Mouse (Mus musculus): Measurements from ENCODE around the gene Bmp7. TPM values are rescaled to one million over a fixed set of nuclear protein-coding genes. Genes with fewer than 3 reads are reported as not detected.

Bmp7 gene
- polyA plus RNA-seq, 1 experiment: 17.9 TPM

DNA sequence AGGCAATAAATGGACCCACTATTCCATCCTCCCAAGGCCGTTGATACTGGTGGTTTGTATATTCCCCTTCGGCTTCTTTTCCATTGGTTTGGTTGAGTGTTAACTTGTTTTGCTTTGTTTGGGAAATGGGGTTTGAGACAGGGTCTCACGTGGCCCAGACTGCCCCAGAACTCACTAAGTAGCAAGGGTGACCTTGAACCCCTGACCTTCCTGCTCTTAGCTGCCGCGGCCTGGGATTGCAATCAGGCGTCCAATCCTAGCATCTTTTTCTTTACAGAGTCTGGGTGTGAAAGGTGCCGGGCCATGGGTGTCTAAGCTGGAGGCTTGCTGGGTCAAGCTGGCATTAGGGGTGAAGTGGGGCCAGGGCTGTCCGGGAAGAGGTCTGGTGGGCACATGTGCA, 79.5 kb downstream of the Bmp7 start:
- DNase-seq (ENCODE audit: extremely low spot score in 1 of 2, low spot score in 1 of 2): no peak

DNA sequence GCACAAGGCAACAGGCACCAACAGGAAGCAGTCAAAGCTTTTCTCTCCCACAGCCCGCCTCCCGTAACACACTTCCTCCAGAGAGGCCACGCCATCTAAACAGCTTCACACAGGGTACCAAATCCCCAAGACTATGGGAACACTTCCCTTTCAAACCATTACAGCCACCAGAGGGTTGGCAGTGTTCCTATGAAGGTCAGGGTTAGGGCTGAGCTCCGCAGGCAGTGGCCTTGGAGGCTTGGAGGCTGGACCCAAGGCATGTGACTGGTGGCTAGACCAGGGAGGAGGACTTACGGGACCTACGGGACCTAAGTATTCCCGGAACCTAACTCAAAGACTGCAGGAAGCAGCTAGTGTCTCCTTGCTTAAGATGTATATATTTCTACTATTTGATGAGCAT, 80.0 kb downstream of the Bmp7 start:
- DNase-seq (ENCODE audit: extremely low spot score in 1 of 2, low spot score in 1 of 2): no peak

DNA sequence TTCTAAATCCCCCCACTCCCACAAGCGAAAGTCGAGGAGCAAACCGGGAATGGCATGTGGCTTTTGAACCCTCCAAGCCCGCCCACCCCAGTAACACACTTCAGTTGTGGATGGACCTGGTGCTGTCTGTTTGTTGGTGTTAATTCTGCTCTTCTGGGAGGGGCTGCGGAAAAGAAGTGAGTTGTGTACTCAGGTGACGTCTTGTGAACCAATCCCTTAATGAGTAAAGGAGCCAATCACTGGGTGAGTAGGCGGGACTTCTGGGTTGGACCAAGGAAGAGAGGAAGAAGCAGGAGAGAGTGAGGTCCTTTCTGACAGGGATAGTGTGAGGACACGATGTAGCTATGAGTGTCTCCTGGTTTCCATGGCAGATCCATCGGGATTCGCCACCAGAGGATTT, 83.1 kb downstream of the Bmp7 start:
- no peak for DNase-seq (ENCODE audit: extremely low spot score in 1 of 2, low spot score in 1 of 2)

DNA sequence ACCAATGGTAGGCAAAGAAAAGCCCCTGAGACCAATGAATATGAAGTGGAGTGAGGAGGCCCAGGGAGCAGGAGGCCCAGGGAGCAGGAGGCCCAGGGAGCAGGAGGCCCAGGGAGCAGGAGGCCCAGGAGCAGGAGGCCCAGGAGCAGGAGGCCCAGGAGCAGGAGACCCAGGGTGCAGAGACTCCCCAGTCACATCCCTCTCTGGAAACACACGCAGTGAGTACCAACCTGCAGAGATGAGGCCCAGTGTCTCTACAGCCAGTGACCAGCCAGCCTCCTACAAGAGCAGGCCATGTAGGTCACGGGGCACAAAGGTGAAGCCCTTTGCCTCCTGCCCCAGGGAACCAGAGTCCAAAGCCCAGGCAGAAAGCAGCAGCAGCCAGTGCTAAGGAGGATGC, 83.6 kb downstream of the Bmp7 start:
- DNase-seq (ENCODE audit: extremely low spot score in 1 of 2, low spot score in 1 of 2): no peak

DNA sequence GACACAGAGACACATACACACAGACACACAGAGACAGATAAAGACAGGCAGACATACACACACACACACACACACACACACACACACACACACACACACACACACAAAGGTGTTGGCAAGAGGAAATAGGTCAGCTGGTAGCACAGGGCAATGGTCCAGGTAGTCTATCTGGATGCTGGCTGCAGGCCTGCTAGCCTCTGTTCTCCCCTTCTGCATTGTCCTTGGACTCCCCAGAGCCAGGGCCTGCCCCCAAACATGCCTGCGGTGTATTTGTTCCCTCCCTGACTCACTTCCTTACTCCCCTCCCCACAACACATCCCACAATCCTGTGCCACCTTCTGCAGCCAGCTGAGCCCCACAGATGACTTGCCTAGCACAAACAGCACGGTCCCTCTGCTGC, 86.0 kb downstream of the Bmp7 start:
- DNase-seq (ENCODE audit: extremely low spot score in 1 of 2, low spot score in 1 of 2): no peak

DNA sequence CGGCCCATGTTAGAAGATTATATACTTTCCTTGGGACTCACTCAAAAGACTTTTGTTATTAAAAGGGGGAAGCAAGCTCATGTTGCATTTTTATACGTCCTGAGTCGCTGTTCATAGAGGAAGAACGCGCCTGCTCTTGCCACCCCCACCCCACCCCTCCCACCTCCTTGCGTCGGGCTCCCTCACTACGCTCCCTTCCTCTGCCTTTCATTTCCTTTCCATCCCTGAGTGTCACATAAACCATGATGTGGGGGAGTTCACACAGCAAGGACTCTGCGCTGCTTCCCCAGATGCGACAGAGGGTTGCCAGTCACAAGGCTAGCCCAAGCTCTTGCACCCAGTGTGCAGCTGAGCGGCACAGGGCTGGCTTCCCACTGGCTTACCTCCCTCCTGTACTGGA, 88.3 kb downstream of the Bmp7 start:
- no peak for DNase-seq (ENCODE audit: extremely low spot score in 1 of 2, low spot score in 1 of 2)

DNA sequence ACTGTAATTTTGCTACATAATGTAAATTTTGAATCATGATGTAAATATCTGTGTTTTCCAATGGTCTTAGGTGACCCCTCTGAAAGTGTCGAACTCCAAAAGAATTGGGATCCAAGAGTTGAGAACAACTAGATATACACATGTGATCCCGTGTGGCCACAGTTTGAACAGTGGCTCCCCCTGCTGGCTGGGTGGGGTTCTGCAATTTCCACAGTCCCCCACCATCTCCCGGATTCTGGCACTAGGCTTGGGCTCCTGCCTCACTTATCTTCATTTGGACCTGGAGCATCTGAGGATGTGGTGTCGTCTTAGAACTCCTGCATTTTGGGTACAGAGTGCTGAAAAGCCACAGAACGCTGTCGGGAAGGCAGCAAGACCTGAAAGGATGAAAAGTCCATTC, 91.9 kb downstream of the Bmp7 start:
- peak in 1 of 2 experiments; percentile 25 for DNase-seq (ENCODE audit: extremely low spot score in 1 of 2, low spot score in 1 of 2)

DNA sequence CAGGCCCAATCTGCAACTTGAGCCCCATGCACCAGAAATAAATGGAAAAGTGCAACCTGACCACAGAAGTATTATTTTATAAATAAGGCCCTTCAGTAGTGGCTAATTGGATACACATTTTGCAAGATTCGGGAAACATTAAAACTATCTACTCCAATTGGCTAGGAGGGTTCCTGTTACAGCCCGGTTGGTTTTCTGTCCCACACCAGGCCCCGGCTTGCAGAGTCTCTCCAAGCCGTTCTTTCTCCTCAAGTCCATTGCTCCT, 93.9 kb downstream of the Bmp7 start:
- DNase-seq (ENCODE audit: extremely low spot score in 1 of 2, low spot score in 1 of 2): no peak

DNA sequence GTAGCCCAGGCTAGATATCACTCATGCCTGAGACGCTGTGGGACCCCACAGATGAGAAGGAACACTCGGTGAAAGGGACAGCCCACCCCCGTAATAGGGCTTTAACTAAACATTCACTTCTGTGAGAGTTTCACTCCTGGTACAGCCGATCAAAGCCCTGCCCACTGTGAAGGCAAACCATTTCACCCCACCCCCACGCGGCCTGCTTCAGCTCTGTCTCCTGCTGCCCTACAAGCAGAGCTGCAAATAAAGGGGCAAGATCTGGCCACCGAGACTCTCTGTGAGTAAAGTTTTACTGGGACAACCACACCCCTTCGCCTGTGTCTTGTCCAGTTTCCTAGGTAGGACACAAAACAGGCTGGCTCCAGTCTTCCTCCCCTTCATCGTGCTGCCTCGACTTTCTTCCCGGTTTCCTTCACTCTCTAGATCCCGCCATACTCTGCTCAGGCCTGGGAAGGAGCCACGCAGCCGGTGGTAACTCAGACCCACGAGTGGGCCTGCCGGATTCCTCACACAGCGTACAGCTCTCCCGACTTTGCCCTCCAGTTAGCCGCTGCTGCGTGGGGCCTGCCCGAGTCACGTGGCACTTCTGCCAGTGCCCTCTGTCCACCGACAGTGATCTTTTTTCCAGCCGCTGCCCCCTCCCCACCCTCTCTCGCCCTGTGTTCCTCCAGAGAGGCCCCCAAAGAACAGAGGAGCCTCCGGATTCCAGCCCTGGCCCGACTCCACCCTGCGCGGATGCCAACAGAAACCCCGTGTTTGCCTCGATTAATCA, 94.4 kb downstream of the Bmp7 start:
- no peak for DNase-seq (ENCODE audit: extremely low spot score in 1 of 2, low spot score in 1 of 2)

DNA sequence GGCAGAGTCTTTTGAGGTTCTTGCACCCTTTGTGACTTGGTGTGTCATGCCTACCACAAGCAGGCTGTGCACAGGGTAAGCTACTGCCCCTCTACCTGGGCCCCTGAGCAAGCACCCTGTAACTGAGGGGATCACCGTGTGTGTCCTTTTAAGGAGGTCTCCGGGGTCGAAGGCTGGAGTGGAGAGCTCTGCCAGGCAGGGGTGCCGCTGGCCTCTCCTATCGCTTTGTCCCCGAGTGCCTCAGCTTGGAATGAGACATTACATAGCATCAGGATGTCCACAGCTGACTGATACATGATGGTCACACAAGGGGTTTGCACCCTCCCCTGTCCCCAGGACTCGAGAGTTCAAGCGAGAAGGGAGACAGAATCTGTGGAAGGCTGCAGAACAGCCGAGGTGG, 96.2 kb downstream of the Bmp7 start:
- DNase-seq (ENCODE audit: extremely low spot score in 1 of 2, low spot score in 1 of 2): no peak

DNA sequence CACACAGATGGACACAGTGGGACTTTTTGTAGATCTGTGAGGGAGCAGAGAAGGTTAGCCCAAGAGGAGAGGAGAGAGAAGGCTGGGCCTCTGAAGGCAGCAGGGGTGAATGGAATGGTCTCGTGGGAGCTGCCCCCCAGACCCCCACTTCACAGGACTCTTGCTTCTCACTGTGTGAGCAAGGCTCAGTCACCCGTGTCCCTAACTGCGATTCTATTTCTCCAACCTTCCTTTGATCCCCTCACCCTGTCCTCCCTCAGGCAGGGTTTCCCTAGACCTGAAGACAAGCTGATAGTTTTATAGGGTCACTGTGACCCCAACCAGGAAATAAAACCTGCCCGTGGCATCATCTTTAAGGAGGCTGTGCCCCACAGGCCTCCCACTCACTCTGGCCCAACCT, 97.8 kb downstream of the Bmp7 start:
- no peak for DNase-seq (ENCODE audit: extremely low spot score in 1 of 2, low spot score in 1 of 2)

DNA sequence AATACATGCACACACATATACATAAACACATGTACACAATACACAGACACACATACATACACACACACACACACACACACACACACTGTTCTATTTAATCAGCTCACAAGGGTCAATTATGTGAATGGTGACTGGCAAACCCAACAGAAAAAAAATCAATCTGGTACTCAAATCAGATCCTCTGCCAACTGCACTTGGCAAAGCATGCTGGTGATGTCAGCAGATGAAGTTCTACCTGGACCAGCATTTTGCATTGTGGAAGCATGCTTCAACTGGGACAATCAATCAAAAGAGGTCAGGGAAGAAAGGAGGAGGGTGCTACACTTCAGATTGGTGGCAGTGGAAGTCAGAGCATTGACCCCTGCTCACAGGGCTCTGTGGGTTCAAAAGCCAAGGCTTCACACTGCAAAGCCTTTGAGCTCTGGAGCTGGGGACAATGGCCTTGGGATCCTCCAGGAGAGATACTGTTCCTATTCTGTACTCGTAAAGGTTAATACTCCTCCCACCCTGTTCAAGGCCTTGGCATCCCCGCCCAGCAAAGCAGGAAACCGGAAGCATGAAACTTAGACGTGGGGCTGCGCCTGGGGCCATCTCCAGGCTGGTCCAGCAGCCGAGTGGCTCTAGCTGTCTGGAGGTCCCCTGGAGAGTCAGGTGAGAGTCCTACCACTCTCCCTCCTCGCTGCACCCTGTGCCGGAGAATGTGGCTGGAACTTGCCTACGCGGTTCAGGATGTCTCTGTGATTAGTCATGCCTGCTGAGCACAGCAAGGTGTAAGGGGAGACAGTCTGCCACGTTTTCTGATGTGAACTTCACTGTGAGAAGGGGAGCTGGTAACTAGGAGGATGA, 99.0 kb downstream of the Bmp7 start:
- no peak for DNase-seq (ENCODE audit: extremely low spot score in 1 of 2, low spot score in 1 of 2)

DNA sequence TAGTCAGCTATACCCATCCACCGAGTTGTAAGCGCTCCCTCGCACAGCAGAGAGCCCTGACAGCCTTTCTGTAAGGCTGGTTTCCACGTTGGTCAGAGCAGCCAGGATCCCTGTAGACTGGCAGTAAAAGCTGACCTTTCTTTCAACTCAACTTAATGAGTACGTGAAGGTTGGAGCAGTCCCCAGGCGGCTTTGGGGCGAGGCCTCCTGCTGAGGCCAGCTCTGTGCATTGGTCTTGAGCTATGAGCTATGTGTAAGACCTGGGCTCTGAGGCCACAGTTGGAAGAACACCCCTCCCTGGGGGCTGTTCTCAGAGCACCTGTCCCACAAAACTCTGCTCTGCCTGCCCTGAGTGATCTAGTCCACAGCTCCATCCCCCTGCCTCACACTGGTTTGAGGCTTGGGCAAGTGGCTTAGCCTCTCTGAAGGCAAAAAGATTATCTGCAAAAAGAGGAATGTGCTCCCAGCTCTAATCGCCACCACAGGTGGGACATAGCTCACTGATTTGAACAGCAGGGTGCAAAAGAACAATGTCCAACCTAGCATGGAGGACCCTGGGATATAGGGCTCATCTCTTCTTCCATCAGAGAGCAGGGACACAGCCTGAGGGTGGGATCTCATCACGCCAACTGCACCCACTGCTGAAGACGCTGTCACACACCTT, 100.7 kb downstream of the Bmp7 start:
- no peak for DNase-seq (ENCODE audit: extremely low spot score in 1 of 2, low spot score in 1 of 2)

DNA sequence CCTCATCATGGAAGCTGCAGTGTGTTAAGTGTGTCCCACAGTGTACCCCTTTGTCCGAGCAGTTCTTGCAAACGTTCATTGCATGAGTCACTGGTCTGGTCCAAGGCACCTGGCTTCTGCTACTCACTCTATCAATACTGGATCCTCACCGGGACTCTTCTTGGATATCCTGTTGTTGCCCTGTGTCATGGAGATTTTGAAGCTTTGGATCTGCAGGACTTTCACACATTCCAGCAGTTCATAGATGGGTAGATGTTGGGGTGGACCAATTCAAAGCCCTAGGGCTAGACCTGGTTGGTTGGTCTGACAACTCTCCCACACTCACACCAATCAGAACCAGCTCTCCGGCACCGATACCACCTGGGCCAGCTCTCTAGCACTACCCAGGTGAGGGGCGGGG, 103.6 kb downstream of the Bmp7 start:
- no peak for DNase-seq (ENCODE audit: extremely low spot score in 1 of 2, low spot score in 1 of 2)

DNA sequence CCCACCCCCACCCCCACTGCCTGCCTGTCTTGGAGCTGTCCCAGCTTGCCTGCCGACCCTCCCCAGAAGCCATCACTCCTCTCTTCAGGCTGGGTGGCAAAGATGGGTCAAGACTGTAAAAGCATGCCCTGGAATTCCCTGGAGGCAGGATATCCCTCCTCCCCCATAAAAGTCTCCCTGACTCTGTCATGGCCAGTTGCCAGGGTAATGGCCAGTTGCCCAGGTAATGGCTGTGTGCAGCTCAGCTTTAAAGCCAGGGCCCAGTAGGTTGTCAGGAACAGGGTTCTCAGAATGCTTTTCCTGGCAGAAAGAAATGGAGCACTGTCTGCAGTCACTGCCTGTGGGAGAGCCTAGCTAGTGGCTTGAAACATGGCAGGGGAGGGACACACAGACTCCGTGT, 106.9 kb downstream of the Bmp7 start:
- DNase-seq (ENCODE audit: extremely low spot score in 1 of 2, low spot score in 1 of 2): peak in 1 of 2 experiments; percentile 31

DNA sequence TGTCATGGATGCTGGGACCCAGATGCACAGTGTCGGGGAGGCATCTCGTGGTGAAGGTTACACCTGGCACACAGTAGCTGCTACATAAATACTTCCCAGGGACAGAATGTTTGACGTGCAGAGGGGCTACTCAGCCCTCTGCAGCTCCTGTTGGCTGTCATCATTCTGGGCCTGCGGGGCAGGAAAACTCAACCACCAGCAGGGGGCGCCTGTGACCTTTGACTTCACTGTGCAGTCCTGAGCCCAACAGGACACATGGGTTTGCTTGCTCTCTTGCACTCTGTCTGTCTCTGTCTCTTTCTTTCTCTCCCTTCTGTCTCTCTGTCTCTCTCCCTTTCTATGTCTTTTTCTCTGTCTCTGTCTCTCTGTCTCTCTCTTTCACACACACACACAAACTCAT, 108.4 kb downstream of the Bmp7 start:
- DNase-seq (ENCODE audit: extremely low spot score in 1 of 2, low spot score in 1 of 2): peak in 1 of 2 experiments; percentile 81

DNA sequence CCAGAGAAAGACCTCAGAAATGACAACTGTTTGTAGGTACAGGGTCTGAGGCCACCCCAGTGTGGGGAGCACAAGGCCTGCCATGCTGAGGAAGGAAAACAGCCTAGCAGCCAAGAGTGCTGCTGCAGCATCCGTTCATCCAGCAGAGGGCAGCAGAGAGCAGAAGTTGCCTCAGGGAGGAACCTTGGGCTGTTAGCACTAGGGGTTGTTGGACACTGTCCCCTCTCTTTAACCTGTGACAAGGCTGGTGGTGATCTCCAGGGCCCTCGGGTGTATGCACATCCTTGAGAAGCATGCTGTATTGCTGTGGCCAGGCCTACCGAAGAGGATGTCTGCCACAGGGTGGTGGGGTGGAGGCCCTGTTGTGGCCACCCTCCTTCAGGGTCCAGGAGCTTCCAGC, 109.0 kb downstream of the Bmp7 start:
- DNase-seq (ENCODE audit: extremely low spot score in 1 of 2, low spot score in 1 of 2): peak; percentile 49 to 94

DNA sequence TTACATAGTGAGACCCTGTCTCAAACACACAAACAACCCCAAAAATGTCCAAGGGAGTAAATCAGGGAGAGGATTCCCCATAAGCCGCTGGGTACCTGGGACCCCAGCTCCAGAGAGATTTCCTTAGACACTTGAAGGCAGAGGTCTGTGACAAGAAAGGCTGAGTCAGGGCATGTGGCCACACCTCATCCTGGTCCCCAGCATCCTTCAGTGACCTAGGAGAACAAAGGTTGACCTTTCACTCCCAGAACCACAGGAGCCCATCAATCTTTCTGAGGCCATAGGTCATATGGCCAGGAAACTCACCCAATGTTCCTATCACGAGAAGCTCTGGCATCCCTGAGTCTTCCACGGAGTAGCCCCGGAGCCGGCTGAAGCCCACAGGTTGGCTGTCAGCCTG, 111.9 kb downstream of the Bmp7 start:
- no peak for DNase-seq (ENCODE audit: extremely low spot score in 1 of 2, low spot score in 1 of 2)

DNA sequence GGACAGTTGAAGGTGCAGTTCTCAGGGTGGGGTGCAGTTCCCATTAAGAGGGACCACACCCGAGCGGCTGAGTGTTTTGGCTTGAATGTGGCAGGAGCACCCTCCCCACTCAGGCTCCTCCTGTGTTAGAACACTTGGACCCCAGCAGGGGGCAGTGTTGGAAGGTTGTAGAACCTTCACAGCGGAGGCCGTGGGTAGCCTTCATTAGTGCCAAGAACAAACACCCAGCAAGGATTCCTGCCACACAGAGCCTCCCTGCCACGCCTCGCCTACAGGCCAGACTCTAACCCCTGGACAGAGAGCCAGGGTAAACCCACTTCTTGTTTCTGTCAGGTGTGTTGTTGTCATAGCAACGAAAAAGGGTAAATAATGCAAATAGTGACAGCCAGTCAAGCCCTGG, 112.6 kb downstream of the Bmp7 start:
- DNase-seq (ENCODE audit: extremely low spot score in 1 of 2, low spot score in 1 of 2): peak in 1 of 2 experiments; percentile 34

DNA sequence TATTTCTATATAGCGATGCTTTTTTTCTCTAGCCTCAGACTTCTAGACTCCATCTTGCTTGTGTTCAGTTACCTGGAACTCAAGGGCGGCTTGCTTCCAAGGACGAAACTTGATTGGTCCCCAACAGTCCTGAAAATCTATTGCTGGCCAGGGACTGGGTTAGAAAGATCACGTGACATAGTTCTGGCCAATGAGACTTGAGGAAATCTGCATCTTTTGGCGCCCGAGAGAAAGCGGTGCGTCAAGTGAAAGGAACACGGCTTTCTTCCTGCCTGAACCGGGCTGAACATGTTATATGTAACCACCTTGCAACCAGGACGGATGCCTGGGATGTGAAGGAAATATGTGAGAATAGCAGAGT, 114.4 kb downstream of the Bmp7 start:
- DNase-seq (ENCODE audit: extremely low spot score in 1 of 2, low spot score in 1 of 2): no peak

DNA sequence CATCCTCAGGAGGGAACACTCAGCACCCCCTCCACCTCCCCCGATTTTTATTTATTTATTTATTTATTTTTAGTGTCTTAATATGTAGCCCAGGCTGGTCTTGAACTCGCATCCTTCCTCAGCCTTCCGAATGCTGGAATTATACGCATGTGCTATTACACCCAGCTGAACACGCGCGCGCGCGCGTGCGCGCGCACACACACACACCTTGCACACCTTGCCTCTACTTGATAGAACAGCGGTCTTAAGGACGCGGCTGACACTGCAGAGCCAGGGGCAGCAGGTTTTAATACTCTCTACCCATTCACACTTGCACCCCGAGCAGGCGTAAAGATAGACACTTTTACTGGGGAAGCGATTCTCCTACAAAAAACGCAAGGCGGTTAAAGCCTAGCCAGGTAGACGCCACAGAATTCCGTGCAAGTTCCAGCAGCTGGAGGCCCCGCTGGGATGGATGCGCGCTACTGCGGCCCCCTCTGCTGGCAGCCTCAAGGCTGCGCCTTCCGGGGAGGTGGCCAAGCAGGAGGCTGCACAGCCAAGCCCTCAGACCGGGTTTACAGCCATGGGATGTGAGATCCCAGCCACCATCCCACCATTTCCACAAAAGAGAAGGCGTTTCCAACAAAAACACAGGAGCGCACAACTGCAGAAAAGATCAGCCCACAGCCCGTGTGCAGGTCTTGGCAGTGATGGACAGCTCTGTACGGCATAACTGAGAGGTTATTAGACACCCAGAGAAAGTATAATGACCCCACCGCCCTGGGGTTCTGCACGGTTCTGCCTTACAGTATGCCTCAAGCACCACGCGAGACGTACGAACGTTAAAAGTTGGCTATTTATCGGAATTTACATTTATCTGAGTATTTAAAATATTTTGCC, 115.0 kb downstream of the Bmp7 start:
- DNase-seq (ENCODE audit: extremely low spot score in 1 of 2, low spot score in 1 of 2): peak in 1 of 2 experiments; percentile 69
